Comparison of ENCODE assay signal across 16 mouse cellular contexts in genomic region chr8:117627096-117627495, GRCm38 (mm10).
"Had no signal": no experiment of that assay in that cellular context is flagged by ENCODE, and none has a peak within 500 bp of the region (broad histone marks: within the 10 kb centered on the region; RNA-seq: fewer than 3 reads in every experiment).

No protein-coding gene starts in this region.

- H3K4me3 ChIP-seq: liver, embryonic 15.5 days; lung, embryonic 15.5 days; megakaryocyte, embryonic 14.5 days; neural tube, embryonic 12.5 days; stomach, embryonic 15.5 days had no signal

- H3K4me1 ChIP-seq: liver, embryonic 15.5 days; lung, embryonic 15.5 days; neural tube, embryonic 12.5 days; stomach, embryonic 15.5 days had no signal

- H3K36me3 ChIP-seq: liver, embryonic 15.5 days; lung, embryonic 15.5 days; neural tube, embryonic 12.5 days; stomach, embryonic 15.5 days had no signal

- H3K9me3 ChIP-seq: liver, embryonic 15.5 days; lung, embryonic 15.5 days; megakaryocyte, embryonic 14.5 days; neural tube, embryonic 12.5 days; stomach, embryonic 15.5 days had no signal

- H3K9ac ChIP-seq: liver, embryonic 15.5 days; liver, postnatal 0 days; lung, embryonic 15.5 days; neural tube, embryonic 12.5 days; stomach, embryonic 15.5 days had no signal

- H3K27ac ChIP-seq: liver, embryonic 15.5 days; lung, embryonic 15.5 days; macrophage; neural tube, embryonic 12.5 days; stomach, embryonic 15.5 days; stomach, postnatal 0 days had no signal

- H3K27me3 ChIP-seq: liver, embryonic 15.5 days; lung, embryonic 15.5 days; megakaryocyte, embryonic 14.5 days; neural tube, embryonic 12.5 days; stomach, embryonic 15.5 days had no signal

- H3K4me2 ChIP-seq: liver, embryonic 15.5 days; lung, embryonic 15.5 days; midbrain, embryonic 11.5 days; neural tube, embryonic 12.5 days; stomach, embryonic 15.5 days had no signal

- DNase-seq: liver, postnatal 0 days; lung, adult 2 months; lung, postnatal 10 days; midbrain, embryonic 14.5 days; right cerebral cortex, postnatal 14 days; thymus, adult 2 months; thymus, postnatal 25 days; thymus, postnatal 4 days had no signal
